Mouse (Mus musculus) midbrain, embryonic 14.5 days (tissue): ENCODE results near the gene Gmppa. TPM values are rescaled to one million over a fixed set of nuclear protein-coding genes. Genes with fewer than 3 reads are reported as not detected.

Experiments
- polyA plus RNA-seq: library from polyadenylated mRNA; unstranded; fragments of >200 nt; fragmentation: Nextera tagmentation; extraction: Ambion mirVana; gene quantifications from 2 replicates; pipeline ENCODE4 v1.2.1, GENCODE M21; 2014

Gmppa gene
- polyA plus RNA-seq, 1 experiment from 2014 or later, result 75.7 TPM

Other genes with a start within 250 kb of the Gmppa start
- 18.1 and 19.7 TPM in 2 replicates for gene Ankzf1, start 243.8 kb upstream of the Gmppa start, polyA plus RNA-seq
- gene Atg9a, start 243.7 kb upstream of the Gmppa start, polyA plus RNA-seq, result 40.7 and 47.8 TPM in 2 replicates
- gene Glb1l, start 225.1 kb upstream of the Gmppa start, polyA plus RNA-seq, result 14.2 and 24.2 TPM in 2 replicates
- gene Stk16, start 225.1 kb upstream of the Gmppa start, polyA plus RNA-seq, result 120 and 144 TPM in 2 replicates
- 4.2 and 6.4 TPM in 2 replicates for gene Tuba4a, start 216.1 kb upstream of the Gmppa start, polyA plus RNA-seq
- not detected in 2 replicates for gene A630095N17Rik, start 203.8 kb upstream of the Gmppa start, polyA plus RNA-seq
- gene Dnajb2, start 199.5 kb upstream of the Gmppa start, polyA plus RNA-seq, result 29.5 and 38.3 TPM in 2 replicates
- 16.6 and 19.3 TPM in 2 replicates for gene Ptprn, start 171.4 kb upstream of the Gmppa start, polyA plus RNA-seq
- gene Resp18, start 157.5 kb upstream of the Gmppa start, polyA plus RNA-seq, result 116 and 164 TPM in 2 replicates
- gene Dnpep, start 117.9 kb upstream of the Gmppa start, polyA plus RNA-seq, result 146 and 152 TPM in 2 replicates
- gene Des, start 75.6 kb upstream of the Gmppa start, polyA plus RNA-seq, result 0.32 and 1.4 TPM in 2 replicates
- 15.6 and 19.4 TPM in 2 replicates for gene Speg, start 60.6 kb upstream of the Gmppa start, polyA plus RNA-seq
- gene Asic4, start 14.5 kb downstream of the Gmppa start, polyA plus RNA-seq, result 16.6 and 34.3 TPM in 2 replicates
- gene Chpf, start 43.4 kb downstream of the Gmppa start, polyA plus RNA-seq, result 39.7 and 44.2 TPM in 2 replicates
- gene Tmem198, start 43.6 kb downstream of the Gmppa start, polyA plus RNA-seq, result 42.9 and 55.9 TPM in 2 replicates
- gene Obsl1, start 70.5 kb downstream of the Gmppa start, polyA plus RNA-seq, result 22.0 and 24.1 TPM in 2 replicates
- gene Inha, start 71.1 kb downstream of the Gmppa start, polyA plus RNA-seq, result 9.3 and 16.8 TPM in 2 replicates
- gene Stk11ip, start 85.6 kb downstream of the Gmppa start, polyA plus RNA-seq, result 15.7 and 21.0 TPM in 2 replicates
- gene Slc4a3, start 110.3 kb downstream of the Gmppa start, polyA plus RNA-seq, result 31.5 and 41.0 TPM in 2 replicates